Mouse (Mus musculus): ENCODE results near the gene Clic6.
"Not testable (repeated sequence)": the region's sequence is repeated elsewhere in the genome, so short reads cannot be mapped to it uniquely, and the experiment has no call there.

Gene Clic6

DNA sequence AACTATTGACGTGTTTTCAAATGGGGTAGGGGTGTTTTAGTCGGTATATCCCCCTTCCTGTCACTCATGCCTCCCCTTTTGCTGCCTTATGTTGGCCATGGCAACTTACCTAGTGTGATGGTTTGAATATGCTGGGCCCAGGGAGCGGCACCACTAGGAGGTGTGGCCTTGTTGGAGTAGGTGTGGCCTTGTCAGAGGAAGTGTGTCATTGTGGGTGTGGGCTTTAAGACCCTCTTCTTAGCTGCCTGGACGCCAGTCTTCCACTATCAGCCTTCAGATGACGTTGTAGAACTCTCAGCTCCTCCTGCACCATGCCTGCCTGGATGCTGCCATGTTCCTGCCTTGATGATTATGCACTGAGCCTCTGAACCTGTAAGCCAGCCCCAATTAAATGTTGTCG lies 14.8 kb upstream of the Clic6 start, which contains the start of gene Rcan1:
Gene Rcan1, minus strand, starts transcription at position 162 of the 400 bp plus-strand sequence.
- no peak for DNase-seq (ENCODE audit: low spot score in 2 of 2)

DNA sequence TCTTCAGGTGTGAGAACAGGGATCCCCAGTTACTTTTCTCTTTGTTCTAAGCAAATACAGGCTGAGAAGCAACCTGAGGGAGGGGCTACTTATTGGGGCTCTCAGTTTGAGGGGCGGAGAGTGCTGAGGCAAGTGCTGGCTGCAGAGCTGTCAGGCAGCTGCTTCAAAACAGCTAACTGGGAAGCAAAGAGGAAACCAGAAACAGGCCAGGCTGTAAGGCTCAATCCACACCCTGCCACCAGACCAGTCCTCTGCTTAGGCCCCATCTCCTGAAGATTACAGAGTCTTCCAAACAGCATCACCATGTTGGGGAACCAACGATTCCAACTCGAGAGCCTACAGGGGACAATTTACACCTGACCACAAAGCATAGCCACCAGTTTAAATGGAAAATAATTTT lies 12.6 kb upstream of the Clic6 start:
- no peak for DNase-seq (ENCODE audit: low spot score in 2 of 2)

DNA sequence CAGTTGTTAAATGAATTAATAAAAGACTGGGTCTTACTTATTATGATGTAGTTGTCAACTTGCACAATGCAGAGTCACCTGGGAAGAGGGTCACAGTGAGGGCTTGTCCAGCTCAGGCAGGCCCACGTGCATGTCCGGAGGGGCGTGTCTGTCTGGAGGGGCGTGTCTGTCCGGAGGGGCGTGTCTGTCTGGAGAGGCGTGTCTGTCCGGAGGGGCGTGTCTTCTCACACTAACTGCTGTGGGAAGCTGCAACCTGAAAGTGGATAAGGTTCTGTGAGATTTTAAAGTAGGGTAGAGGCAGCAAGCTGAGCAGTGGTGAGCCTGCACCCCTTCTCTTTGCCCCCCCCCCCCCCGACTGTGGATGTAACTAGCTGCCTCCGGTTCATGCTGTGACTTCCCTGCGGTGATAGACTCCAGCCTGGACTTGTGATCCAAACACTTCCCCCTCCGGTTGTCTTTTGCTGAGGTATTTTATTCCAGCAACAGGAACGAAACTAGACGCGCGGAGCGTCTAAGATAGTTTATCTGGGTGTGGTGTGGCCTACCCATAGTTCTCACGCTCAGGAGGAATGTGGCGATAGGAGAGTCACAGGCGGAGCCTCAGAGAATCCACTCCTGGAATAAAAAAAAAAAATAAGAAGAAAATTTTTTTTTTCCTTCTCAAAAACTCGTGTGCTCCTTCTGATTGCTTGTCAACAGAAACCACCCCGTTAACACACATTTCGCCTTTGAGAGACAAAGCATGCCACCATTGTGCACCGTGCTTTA lies 10.3 kb upstream of the Clic6 start:
- DNase-seq (ENCODE audit: low spot score in 2 of 2): peak in 1 of 2 experiments; percentile 51

DNA sequence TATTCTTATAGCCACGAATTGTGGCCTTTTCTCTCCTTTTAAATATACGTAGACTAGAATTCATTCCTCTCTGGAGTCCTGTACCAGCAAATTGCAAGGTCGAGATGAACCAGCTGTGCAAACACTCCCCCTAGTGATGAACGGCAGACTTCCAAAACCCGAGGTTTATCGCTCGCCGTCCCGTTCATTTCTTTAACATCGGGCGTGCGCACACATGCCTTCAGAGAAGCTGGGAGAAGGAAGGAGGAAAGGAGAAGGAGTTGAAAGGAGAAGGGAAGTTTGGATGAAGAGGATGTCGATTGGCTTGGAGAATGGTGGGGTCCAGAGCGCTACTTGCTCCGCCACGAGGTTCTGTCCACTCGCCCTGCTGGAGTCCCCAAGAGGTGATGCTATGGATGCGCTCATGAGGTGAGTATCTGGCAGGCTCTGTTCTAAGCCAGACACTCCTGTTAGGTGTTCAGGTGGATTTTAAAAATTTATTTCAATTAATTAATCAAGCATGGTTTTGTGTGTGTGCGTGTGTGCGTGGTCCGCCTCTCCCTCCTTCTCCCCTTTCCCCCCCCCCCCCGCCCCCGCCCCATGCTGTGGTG lies 6.9 kb upstream of the Clic6 start:
- DNase-seq (ENCODE audit: low spot score in 2 of 2): peak in 1 of 2 experiments; percentile 59

DNA sequence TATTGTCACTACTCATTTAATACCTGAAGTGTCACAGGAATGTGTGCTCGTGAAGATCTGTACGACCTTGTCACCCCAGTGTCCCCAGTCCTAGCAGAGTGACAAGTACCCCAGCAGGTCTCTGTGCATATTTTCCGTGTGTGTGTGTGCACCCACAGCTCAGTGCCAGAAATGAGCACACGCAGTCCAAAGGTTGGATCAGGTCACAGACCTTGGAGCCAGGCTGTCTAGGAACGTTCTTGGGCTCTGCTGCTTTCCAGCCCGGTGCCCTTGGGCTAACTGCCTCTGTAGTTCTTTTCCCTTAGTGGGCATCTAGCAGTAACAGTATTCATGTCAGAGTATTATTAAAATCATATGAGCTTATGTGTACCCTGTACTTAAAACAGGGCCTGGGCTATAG lies 1.6 kb downstream of the Clic6 start:
- no peak for DNase-seq (ENCODE audit: low spot score in 2 of 2)

DNA sequence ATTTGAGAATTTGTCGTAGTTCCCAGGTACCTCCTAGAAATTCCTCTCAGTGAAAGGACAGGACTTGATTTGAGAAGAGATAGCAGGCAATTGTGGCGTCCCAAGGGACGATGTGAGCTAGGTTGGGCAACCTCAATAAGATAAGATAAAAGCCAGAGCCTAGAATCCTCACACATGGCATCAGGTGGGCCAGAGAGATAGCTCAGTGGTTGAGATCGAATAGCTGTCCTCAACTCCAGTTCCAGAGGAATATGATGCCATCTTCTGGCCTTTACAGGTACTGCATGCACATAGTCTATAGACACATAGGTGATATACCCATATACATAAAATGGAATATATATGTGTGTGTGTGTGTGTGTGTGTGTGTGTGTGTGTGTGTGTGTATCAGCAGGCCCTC lies 2.0 kb downstream of the Clic6 start:
- peak; percentile 44 to 67 for DNase-seq (ENCODE audit: low spot score in 2 of 2)

DNA sequence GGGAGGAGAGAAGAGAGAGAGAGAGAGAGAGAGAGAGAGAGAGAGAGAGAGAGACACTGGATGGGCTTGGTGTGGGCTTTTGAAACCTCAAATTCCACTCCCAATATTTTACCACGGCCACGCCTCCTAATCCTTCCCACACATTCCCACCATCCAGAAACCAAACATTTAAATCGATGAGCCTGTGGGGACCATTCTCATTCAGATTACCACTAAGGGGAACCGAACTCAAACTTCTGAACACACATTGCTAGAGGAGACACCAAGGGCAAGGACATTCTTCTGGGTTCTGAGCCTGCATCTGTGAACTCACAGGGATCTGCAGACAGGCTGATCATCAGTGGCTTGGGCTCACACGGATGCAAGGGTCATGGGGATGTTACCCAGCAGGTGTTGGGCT lies 2.9 kb downstream of the Clic6 start:
- DNase-seq (ENCODE audit: low spot score in 2 of 2): no peak

DNA sequence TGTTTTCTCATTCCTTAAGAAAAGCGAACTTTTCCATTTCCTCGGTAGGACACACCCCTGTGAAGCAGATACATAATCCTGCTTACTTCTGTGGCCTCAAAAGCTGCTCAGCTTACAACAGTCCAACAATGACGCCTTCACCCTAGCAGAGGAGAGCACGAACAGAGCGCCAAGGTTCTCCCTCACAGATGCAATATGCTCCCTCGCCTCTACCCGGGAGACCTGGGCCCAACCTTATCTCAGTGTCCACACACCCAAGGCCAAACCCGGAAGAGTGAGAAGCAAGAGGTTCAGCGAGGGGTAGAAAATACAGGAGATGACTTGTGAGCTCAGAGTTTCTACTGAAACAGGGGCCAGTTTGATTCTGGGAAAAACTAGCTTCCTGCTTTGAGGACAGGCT lies 3.8 kb downstream of the Clic6 start:
- no peak for DNase-seq (ENCODE audit: low spot score in 2 of 2)

DNA sequence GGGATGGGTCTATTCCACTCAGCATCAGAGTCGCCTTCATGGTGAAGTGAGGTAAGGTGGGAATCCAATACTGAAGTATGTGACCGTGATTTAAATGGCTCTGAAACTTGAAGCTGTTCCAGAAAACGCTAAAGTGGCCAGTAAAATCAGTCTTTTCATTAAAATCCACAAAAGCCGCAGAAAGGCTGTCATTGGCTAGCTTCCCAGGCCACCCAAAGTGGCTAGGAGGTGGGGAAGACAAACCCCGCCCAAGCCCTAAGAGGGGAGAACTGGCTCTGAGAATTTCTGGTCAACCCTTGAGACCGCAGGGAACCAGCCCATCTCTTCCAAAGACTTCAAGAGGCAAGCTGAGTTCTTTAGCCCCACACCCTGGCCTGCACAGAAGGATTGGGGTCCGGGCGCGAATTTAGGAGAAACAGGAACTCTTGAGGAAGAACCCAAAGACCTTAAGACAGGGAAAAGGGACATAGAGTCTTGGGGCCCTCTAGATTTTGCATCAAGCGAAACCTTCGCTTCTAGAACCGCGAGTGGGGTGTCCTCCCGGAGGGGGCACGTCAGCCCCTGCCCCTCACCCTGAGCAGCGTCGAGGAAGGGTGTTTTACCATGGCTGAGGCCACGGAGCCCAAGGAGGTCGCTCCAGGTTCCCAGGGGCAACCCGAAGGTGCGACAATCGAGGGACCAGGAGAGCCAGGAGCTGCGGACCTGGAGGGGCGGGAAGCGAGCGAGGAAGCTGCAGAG lies 12.5 kb downstream of the Clic6 start:
- DNase-seq (ENCODE audit: low spot score in 2 of 2): no peak

DNA sequence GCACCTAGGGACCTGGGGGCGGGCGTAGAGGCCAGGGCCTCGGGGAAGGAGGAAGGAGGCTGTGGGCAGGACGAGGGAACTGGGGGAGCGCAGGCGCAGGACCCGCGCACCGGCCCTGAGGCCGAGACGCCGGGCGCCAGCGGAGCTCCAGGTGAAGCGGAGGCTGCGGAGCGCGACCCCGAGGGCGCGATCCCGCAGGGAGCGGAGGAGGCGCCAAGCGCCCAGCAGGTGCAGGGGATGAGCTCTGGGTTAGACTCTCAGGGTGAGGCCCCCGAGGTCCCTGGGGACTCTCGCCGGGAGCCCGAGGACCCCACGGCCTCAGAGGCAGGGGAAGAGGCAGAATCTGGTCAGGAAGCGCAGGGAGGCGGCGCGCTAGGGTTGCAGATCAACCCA lies 13.0 kb downstream of the Clic6 start:
- no peak for DNase-seq (ENCODE audit: low spot score in 2 of 2)

DNA sequence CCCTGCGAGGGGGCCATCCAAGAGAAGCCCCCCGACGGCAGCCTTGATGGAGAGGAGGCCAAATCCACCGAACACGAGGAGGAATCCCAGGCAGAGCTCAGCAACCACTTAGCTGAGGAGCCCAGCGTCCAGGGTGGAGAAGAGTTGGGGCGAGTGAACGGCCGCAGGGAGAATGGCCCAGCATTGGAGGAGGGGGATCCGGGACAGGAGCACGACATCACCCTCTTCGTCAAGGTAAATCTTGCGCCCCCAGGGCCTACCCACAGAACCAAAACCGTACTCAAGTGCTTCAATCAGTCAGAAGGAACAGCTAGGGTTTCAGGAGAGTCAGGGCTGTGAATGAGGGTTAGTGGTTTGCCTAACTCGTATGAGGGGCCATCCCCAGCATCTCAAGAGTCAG lies 13.8 kb downstream of the Clic6 start:
- DNase-seq (ENCODE audit: low spot score in 2 of 2): no peak

DNA sequence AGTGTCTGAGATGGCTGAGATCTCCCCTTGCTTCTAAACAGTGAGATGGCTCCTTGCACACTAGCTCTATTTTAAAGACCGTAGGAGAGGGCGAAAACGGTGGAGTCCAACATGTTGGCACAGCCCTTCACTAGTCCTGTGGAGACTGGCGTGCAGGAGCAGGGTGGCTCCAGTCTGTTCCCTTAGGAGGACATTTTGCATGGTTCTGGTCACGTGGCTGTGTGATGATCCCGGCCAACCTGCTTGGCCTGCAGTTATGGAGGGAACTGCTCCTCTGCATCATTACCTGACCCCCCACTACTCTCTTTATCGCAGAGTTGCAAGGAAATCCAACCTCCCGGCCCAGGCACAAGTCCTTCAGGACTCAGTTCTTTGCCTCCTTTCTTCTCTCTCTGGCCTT lies 15.0 kb downstream of the Clic6 start:
- no peak for DNase-seq (ENCODE audit: low spot score in 2 of 2)

DNA sequence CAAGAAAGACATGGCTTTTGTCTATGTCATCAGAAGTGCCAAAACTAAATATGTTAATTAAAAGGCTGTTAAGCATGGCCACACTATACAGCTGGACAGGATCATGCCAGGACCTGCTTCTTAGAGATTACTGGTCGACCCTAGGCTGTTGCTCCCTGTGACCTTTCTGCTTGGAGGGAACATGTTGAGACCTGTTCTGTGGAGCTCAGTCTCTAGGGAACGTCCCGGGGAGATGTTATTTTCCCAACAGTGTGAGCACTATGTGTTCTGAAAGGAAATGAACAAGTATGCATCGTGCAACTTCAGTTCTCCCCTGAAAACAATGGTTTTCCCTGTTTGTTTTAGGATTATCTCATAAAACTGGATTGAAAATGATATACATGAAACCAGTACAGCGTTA lies 17.6 kb downstream of the Clic6 start:
- DNase-seq (ENCODE audit: low spot score in 2 of 2): no peak

DNA sequence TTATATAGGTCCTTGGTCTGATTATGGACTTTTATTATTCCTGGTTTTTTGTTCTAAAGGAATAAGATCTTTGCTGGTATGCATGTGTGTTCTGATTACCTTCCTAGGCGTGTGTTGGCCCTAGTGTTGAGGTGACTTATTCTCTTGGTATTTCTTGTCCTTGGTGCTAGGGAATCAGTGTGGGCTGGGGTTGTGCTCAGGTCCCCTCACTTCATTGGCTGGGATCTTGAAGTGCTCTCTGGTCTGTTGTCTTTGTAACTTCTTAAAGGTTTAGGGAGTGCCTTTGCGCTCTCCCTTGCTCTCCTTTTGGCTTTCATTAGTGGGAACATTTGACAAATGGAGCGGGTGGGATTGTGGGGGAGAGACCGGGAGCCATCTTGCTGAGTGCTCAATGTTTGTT lies 22.0 kb downstream of the Clic6 start:
- no peak for DNase-seq (ENCODE audit: low spot score in 2 of 2)

DNA sequence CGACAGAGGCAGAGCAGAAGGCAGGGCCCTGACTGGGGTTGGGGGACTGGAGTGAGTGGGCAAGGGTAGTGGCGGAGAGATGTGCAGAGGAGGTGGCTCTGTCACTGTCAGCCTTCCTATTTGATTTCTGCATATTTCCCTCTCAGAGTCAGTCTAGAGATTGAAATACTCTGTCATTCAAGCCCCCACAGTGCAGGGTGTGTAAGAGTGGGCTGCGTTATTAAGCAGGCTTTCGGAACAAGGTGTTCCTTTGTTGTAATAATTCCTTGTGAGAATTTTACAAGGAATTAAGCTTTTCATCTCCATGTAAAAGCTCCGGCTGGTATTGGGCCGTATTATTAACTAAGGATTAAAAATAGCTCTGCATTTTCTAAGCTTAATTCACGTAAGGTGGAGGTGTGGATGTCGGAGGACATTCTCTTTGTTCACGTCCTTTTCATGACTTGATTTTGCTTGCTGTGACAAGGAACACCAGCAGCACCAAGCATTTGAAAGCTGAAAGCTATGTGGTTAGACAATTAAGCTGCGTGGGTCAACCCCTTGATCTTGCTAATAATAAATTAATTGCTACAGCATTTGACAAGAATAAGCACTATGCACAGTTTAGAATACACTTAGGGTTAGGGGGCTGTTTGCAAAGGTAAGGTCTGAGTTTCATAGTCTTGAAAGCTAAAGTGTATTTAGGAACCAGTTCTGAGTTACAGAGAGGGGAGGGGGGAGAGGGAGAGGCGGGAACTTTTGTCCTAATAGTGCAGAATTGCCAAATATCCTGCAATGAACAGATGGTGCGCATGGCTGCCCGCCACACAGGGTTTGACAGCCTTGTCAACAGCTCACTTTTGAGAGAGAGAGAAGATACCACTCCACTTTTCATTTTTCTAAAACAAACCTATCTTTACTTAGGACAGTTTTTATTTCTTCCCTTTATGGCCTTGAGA lies 25.6 kb downstream of the Clic6 start:
- DNase-seq (ENCODE audit: low spot score in 2 of 2): no peak

DNA sequence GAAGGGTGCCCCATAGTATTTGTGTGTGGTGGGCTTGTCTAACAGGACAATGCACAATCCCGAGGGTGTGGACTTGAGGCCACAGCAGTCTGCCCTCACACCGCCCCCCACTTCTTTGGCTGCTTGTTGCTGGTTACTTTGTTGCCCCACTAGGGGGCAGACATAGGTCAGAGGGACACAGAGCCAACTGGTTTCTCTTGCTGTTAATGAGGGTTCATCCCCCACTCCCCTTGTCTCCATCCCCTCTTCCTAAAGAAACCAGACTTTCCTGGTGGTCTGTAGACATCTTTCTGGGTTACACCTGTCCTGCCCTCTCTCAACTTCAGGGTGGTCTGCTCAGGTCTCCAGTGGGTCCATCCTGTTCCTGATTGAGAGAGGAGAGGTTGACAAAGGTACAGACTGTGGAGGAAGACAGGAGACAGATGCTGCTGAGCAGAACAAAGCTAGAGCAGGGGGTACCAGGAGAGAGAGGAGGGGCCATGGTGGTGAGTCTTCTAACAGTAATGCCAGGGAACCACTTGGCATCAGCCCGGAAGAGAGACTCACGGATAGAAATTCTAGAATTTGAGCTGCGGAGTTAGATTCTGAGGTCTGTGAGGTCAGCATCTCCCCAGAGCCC lies 26.3 kb downstream of the Clic6 start:
- DNase-seq (ENCODE audit: low spot score in 2 of 2): peak in 1 of 2 experiments; percentile 46

DNA sequence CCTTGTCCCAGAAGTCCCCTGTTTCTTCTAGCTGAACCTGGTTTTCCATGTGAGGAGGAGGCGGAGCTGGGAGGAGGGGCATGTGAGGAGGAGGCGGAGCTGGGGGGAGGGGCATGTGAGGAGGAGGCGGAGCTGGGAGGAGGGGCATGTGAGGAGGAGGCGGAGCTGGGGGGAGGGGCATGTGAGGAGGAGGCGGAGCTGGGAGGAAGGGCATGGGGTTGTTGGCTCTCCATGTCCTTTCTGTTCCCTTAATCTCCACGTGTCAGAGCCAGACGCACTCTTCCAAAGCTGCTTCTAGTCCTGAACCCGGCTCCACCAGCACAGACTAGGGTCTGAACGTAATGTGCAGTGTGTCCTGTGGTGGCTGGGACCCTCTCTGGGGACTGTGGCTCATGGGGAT lies 29.4 kb downstream of the Clic6 start:
- not testable (repeated sequence) for DNase-seq (ENCODE audit: low spot score in 2 of 2)

DNA sequence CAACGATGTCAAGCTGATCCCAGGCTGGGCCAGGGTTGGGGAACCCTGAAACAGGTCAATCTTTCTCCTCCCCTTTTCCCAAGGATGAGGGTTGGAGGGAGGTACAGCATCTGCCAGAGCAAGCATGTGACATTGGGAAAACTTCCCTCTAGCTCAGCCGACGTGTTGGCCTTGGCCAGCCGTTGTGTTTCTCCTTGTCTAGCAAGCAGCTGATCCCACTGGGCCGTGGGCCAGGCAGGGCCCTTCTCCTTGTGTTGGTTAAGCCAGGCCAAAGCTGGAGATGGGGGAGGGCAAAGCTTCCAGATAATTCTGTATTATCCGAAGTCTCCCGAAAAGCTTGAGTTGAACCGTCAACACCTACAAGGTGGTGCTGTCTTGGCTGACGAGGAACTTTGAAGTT lies 30.6 kb downstream of the Clic6 start:
- no peak for DNase-seq (ENCODE audit: low spot score in 2 of 2)

DNA sequence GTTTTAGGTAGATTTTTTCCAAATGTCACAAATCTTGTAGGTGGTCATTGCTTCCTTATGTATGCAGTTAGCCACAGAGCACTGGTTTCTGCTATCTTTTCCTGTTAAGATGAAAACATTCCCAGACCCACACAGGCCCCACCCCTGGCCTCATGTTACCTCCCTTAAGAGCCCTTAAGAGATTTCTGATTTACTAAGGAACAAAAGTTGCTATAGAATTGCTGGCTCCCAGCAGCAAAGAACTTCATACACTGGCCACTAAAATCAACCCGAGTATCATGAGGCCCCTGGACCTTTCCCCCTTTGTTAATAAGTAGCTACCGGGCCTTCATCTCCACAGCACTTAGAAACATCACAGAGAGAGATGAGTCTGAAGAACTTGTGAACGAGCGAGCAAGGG lies 33.2 kb downstream of the Clic6 start:
- DNase-seq (ENCODE audit: low spot score in 2 of 2): no peak

DNA sequence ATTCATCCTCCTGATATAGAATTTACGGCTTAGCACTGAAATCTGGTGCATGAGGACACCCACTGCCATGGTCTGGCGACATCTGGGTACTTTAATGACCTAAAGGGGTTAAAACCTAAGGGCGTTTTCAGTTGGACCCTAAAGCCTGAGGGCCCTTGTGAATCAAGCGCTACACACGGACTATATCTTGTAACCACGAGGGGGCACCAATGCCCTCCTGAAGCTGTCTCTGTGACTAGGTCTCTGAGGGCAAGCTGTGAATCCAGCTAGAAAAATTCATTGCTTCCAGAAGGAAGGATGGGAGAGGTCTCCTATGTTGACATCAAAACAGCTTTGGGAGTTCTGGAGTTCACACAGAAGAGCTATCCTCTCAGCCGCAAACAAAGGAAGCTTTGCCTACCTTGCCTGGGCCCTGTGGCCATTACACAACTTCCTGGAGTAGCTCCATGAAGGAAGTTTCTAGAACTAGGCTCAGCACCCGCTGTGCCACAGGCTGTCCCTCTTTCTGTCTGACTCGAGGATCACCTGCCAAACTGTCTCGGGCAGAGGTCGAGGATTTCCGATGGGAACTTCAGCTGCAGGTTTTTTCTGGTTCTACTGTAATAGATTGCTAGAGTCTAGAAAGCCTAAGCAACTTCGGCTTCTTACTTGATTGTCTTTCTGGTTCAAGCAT lies 34.4 kb downstream of the Clic6 start:
- DNase-seq (ENCODE audit: low spot score in 2 of 2): peak in 1 of 2 experiments; percentile 42

DNA sequence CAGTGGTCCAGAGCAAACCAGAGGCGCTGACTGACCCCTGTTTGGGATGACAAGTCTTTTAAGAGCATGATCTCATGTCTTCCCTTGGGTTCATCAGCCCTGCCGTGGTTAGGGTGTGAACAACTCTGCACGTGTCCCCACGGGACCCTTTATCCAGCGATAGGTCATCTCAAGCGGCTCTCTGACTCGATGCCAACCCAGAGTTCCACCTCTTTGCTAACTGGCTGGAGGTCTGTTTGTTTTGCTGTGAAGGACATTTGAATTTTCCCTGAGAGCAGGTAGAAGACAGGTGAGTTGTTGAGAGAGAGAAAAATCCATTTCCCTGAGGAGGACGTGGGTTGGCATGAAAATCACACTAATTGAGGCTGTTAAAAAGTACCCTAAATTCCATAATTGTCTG lies 37.8 kb downstream of the Clic6 start:
- DNase-seq (ENCODE audit: low spot score in 2 of 2): no peak
